Mouse (Mus musculus): Measurements from ENCODE around the gene Tifa. TPM values are rescaled to one million over a fixed set of nuclear protein-coding genes. Genes with fewer than 3 reads are reported as not detected.

Tifa gene
- polyA plus RNA-seq, 1 experiment from 2014 or later = 3.0 TPM

DNA sequence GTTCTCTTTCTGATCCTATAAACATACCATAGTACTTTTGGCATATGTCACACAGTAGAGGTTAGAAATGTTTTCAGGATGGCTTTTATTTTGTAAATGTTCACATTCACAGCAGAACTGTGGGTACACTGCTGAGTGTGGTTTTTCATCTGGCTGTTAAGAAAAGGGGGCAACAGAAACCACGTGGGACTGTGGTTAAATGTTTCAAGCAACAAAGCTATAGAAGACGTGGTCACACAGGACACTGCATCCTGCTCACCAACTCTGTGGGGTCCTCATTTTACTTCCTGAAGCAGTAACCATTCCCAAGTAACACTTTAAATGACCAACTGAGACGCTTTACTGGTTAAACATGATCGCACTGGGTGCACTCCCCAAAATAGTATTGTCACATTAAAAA, 72.9 kb downstream of the Tifa start:
- H3K9ac ChIP-seq (replicated peaks; ENCODE audit: low read length) = no peak overlapping the region
- DNase-seq (ENCODE audit: low spot score) (no peak), ATAC-seq (replicated peaks; ENCODE audit: insufficient number of reproducible peaks, low FRiP score, low TSS enrichment, low read depth) (no peak)
- no peaks in the 10 kb centered on the region for H3K9me3 ChIP-seq (replicated peaks; ENCODE audit: control insufficient read depth, low read length)
- H3K36me3 ChIP-seq (replicated peaks; ENCODE audit: control insufficient read depth, insufficient read depth, low read depth, low read length) = no peaks in the 10 kb centered on the region
- no peaks in the 10 kb centered on the region for H3K4me1 ChIP-seq (ENCODE audit: control insufficient read depth, insufficient read depth, low read length)
- H3K27ac ChIP-seq (replicated peaks; ENCODE audit: low read depth, low read length) = no peak overlapping the region
- no peak overlapping the region for H3K4me3 ChIP-seq (ENCODE audit: low read depth, low read length)
- no peak overlapping the region for H3K4me2 ChIP-seq (ENCODE audit: low read depth, low read length)
- WGBS = 71% methylated on average over 4 of the region's 4 CpGs
- no peaks in the 10 kb centered on the region for H3K27me3 ChIP-seq (ENCODE audit: control insufficient read depth, insufficient read depth, low read length)

DNA sequence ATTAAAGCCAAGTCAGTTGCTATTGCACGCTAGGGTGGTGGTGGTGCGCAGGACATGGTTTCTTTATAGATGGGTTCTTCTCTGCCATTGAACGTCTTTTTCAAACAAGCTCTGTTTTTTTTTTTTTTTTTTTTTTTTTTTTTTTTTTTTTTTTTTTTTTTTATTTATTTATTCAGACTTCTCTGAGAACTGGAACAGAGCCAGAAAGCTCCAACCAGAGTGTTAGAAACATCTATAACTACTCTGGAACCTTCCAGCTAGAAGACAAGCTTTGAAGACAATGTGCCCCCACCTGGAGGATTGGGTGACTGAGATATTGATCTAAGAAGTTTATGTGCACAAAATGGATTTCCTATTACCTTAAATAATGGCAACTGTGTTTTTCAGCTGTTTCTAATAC, 74.0 kb downstream of the Tifa start:
- no peaks in the 10 kb centered on the region for H3K27me3 ChIP-seq (ENCODE audit: control insufficient read depth, insufficient read depth, low read length)
- WGBS = 71% methylated on average over 3 of the region's 3 CpGs
- no peak for ATAC-seq (replicated peaks; ENCODE audit: insufficient number of reproducible peaks, low FRiP score, low TSS enrichment, low read depth)

GRCm38 (mm10) chr3:127864242-127864641, 74.6 kb downstream of the Tifa start:
- H3K9me3 ChIP-seq (replicated peaks; ENCODE audit: control insufficient read depth, low read length) = no peaks in the 10 kb centered on the region
- no peak for ATAC-seq (replicated peaks; ENCODE audit: insufficient number of reproducible peaks, low FRiP score, low TSS enrichment, low read depth)
- H3K27ac ChIP-seq (replicated peaks; ENCODE audit: low read depth, low read length) = no peak overlapping the region
- H3K4me3 ChIP-seq (ENCODE audit: low read depth, low read length) = no peak overlapping the region
- H3K36me3 ChIP-seq (replicated peaks; ENCODE audit: control insufficient read depth, insufficient read depth, low read depth, low read length) = no peaks in the 10 kb centered on the region
- no peaks in the 10 kb centered on the region for H3K27me3 ChIP-seq (ENCODE audit: control insufficient read depth, insufficient read depth, low read length)
- no peak overlapping the region for H3K4me2 ChIP-seq (ENCODE audit: low read depth, low read length)
- no peak overlapping the region for H3K9ac ChIP-seq (replicated peaks; ENCODE audit: low read length)
- 26% methylated on average over 2 of the region's 2 CpGs for WGBS
- DNase-seq (ENCODE audit: low spot score) = no peak
- no peaks in the 10 kb centered on the region for H3K4me1 ChIP-seq (ENCODE audit: control insufficient read depth, insufficient read depth, low read length)

More for the DNA sequence above, 74.0 kb downstream of the Tifa start:
- Histone ChIP-seq H3K9ac (replicated peaks; ENCODE audit: low read length) (no peak overlapping the region), H3K36me3 (replicated peaks; ENCODE audit: control insufficient read depth, insufficient read depth, low read depth, low read length) (no peaks in the 10 kb centered on the region), H3K4me1 (ENCODE audit: control insufficient read depth, insufficient read depth, low read length) (no peaks in the 10 kb centered on the region), H3K4me2 (ENCODE audit: low read depth, low read length) (no peak overlapping the region), H3K27ac (replicated peaks; ENCODE audit: low read depth, low read length) (no peak overlapping the region), H3K4me3 (ENCODE audit: low read depth, low read length) (no peak overlapping the region), H3K9me3 (replicated peaks; ENCODE audit: control insufficient read depth, low read length) (no peaks in the 10 kb centered on the region)
- DNase-seq (ENCODE audit: low spot score) = no peak

GRCm38 (mm10) chr3:127868046-127868758, 78.6 kb downstream of the Tifa start:
- 81% methylated on average over 9 of the region's 9 CpGs for WGBS
- no peak overlapping the region for H3K9ac ChIP-seq (replicated peaks; ENCODE audit: low read length)
- H3K4me3 ChIP-seq (ENCODE audit: low read depth, low read length) = no peak overlapping the region
- no peak for DNase-seq (ENCODE audit: low spot score)
- no peak for ATAC-seq (replicated peaks; ENCODE audit: insufficient number of reproducible peaks, low FRiP score, low TSS enrichment, low read depth)
- H3K27ac ChIP-seq (replicated peaks; ENCODE audit: low read depth, low read length) = no peak overlapping the region
- H3K9me3 ChIP-seq (replicated peaks; ENCODE audit: control insufficient read depth, low read length) = no peaks in the 10 kb centered on the region
- H3K4me1 ChIP-seq (ENCODE audit: control insufficient read depth, insufficient read depth, low read length) = no peaks in the 10 kb centered on the region
- H3K27me3 ChIP-seq (ENCODE audit: control insufficient read depth, insufficient read depth, low read length) = no peaks in the 10 kb centered on the region
- H3K4me2 ChIP-seq (ENCODE audit: low read depth, low read length) = no peak overlapping the region
- no peaks in the 10 kb centered on the region for H3K36me3 ChIP-seq (replicated peaks; ENCODE audit: control insufficient read depth, insufficient read depth, low read depth, low read length)

- Histone ChIP-seq H3K4me1 (ENCODE audit: control insufficient read depth, insufficient read depth, low read length) (no peaks in the 10 kb centered on the region), H3K9me3 (replicated peaks; ENCODE audit: control insufficient read depth, low read length) (no peaks in the 10 kb centered on the region), H3K36me3 (replicated peaks; ENCODE audit: control insufficient read depth, insufficient read depth, low read depth, low read length) (no peaks in the 10 kb centered on the region), H3K27me3 (ENCODE audit: control insufficient read depth, insufficient read depth, low read length) (no peaks in the 10 kb centered on the region), H3K27ac (replicated peaks; ENCODE audit: low read depth, low read length) (no peak overlapping the region), H3K4me3 (ENCODE audit: low read depth, low read length) (no peak overlapping the region), H3K4me2 (ENCODE audit: low read depth, low read length) (no peak overlapping the region), H3K9ac (replicated peaks; ENCODE audit: low read length) (no peak overlapping the region)
- DNase-seq (ENCODE audit: low spot score) (no peak), ATAC-seq (replicated peaks; ENCODE audit: insufficient number of reproducible peaks, low FRiP score, low TSS enrichment, low read depth) (no peak)
- WGBS = 84% methylated on average over 5 of the region's 5 CpGs
These were observed 79.3 kb downstream of the Tifa start for GRCm38 (mm10) chr3:127868880-127869279.

DNA sequence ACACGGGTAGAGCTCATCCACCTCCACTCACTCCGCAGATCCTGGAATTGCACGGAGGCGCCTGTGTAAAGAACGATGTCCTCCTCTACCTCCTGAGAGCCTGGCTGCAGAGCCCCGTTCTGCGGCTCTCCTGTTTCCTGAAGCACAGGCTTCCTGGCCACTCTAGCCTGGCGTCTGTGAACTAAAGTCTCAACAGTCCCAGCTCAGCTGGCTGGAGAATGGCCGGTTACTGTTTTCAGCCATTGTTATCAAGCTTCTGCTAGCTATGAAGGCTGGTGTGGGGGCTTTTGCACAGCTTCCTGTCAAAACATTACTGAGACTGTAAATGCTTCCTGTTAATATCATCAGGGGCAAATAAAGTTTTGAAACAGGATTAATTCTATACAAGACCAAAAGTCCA, 82.0 kb downstream of the Tifa start:
- DNase-seq (ENCODE audit: low spot score) = no peak
- Histone ChIP-seq H3K27me3 (ENCODE audit: control insufficient read depth, insufficient read depth, low read length) (no peaks in the 10 kb centered on the region), H3K36me3 (replicated peaks; ENCODE audit: control insufficient read depth, insufficient read depth, low read depth, low read length) (no peaks in the 10 kb centered on the region), H3K9me3 (replicated peaks; ENCODE audit: control insufficient read depth, low read length) (no peaks in the 10 kb centered on the region), H3K27ac (replicated peaks; ENCODE audit: low read depth, low read length) (no peak overlapping the region), H3K4me3 (ENCODE audit: low read depth, low read length) (no peak overlapping the region), H3K9ac (replicated peaks; ENCODE audit: low read length) (no peak overlapping the region), H3K4me1 (ENCODE audit: control insufficient read depth, insufficient read depth, low read length) (no peaks in the 10 kb centered on the region), H3K4me2 (ENCODE audit: low read depth, low read length) (no peak overlapping the region)
- ATAC-seq (replicated peaks; ENCODE audit: insufficient number of reproducible peaks, low FRiP score, low TSS enrichment, low read depth) = no peak
- WGBS = 79% methylated on average over 9 of the region's 9 CpGs

GRCm38 (mm10) chr3:127874254-127874883, 84.8 kb downstream of the Tifa start:
- H3K27ac ChIP-seq (replicated peaks; ENCODE audit: low read depth, low read length) = no peak overlapping the region

GRCm38 (mm10) chr3:127875059-127875458, 85.5 kb downstream of the Tifa start:
- no peak for ATAC-seq (replicated peaks; ENCODE audit: insufficient number of reproducible peaks, low FRiP score, low TSS enrichment, low read depth)
- Histone ChIP-seq H3K4me3 (ENCODE audit: low read depth, low read length) (no peak overlapping the region), H3K27me3 (ENCODE audit: control insufficient read depth, insufficient read depth, low read length) (no peaks in the 10 kb centered on the region), H3K9me3 (replicated peaks; ENCODE audit: control insufficient read depth, low read length) (no peaks in the 10 kb centered on the region), H3K9ac (replicated peaks; ENCODE audit: low read length) (no peak overlapping the region), H3K36me3 (replicated peaks; ENCODE audit: control insufficient read depth, insufficient read depth, low read depth, low read length) (no peaks in the 10 kb centered on the region), H3K27ac (replicated peaks; ENCODE audit: low read depth, low read length) (no peak overlapping the region), H3K4me1 (ENCODE audit: control insufficient read depth, insufficient read depth, low read length) (no peaks in the 10 kb centered on the region), H3K4me2 (ENCODE audit: low read depth, low read length) (no peak overlapping the region)
- no peak for DNase-seq (ENCODE audit: low spot score)
- 85% methylated on average over 7 of the region's 7 CpGs for WGBS

More at GRCm38 (mm10) chr3:127874254-127874883, 84.8 kb downstream of the Tifa start:
- DNase-seq (ENCODE audit: low spot score) = no peak
- Histone ChIP-seq H3K9me3 (replicated peaks; ENCODE audit: control insufficient read depth, low read length) (no peaks in the 10 kb centered on the region), H3K4me2 (ENCODE audit: low read depth, low read length) (no peak overlapping the region), H3K4me1 (ENCODE audit: control insufficient read depth, insufficient read depth, low read length) (no peaks in the 10 kb centered on the region), H3K27me3 (ENCODE audit: control insufficient read depth, insufficient read depth, low read length) (no peaks in the 10 kb centered on the region), H3K4me3 (ENCODE audit: low read depth, low read length) (no peak overlapping the region), H3K36me3 (replicated peaks; ENCODE audit: control insufficient read depth, insufficient read depth, low read depth, low read length) (no peaks in the 10 kb centered on the region), H3K9ac (replicated peaks; ENCODE audit: low read length) (no peak overlapping the region)
- ATAC-seq (replicated peaks; ENCODE audit: insufficient number of reproducible peaks, low FRiP score, low TSS enrichment, low read depth) = 0 out of 2 replicates have a peak, but pooled peaks have one; percentile 62
- 56% methylated on average over 4 of the region's 4 CpGs for WGBS
